Mouse (Mus musculus): ENCODE data around the gene Cpd. TPM values are rescaled to one million over a fixed set of nuclear protein-coding genes. Genes with fewer than 3 reads are reported as not detected.

Cpd gene
- total and polyA plus RNA-seq, 3 experiments = 11.2 to 28.5 (median 27.7) TPM

GRCm38 (mm10) chr11:76861185-76861584 is 14.4 kb upstream of the Cpd start:
- Histone ChIP-seq H3K27me3 (replicated peaks) (no peaks in the 10 kb centered on the region), H3K79me2 (replicated peaks; ENCODE audit: control insufficient read depth, extremely low read depth, insufficient read depth, poor library complexity, severe bottlenecking) (no peaks in the 10 kb centered on the region), H3K4me1 (ENCODE audit: control insufficient read depth in 1 of 2, insufficient read depth in 2 of 2) (peaks cover 19 to 34% of the 10 kb centered on the region in 2 experiments; a peak in 3 of 4 replicates), H3K36me3 (replicated peaks in 1 of 2; ENCODE audit: control insufficient read depth in 1 of 2, insufficient read depth in 1 of 2, low read length in 1 of 2) (no peaks in the 10 kb centered on the region), H3K4me2 (ENCODE audit: insufficient read depth, low read depth, poor library complexity, severe bottlenecking) (no peak overlapping the region), H3K4me3 (replicated peaks in 1 of 3; ENCODE audit: low read depth in 2 of 3, low read length in 2 of 3, poor library complexity in 1 of 3) (no peak overlapping the region), H3K9me3 (replicated peaks; ENCODE audit: low read length) (peaks cover 3% of the 10 kb centered on the region), H3K27ac (ENCODE audit: insufficient read depth, low read depth) (no peak overlapping the region), H3K9ac (ENCODE audit: insufficient read depth, low read depth) (no peak overlapping the region)
- TF ChIP-seq EP300 (IDR thresholded peaks at IDR 0.05; ENCODE audit: low read length) (no peak), ZMIZ1 (IDR thresholded peaks at IDR 0.05; ENCODE audit: low read depth, low read length) (no peak), SIN3A (IDR thresholded peaks at IDR 0.05; ENCODE audit: low read length) (no peak), ETS1 (conservative IDR thresholded peaks at IDR 0.05; ENCODE audit: low read depth, low read length) (no peak), ZNF384 (IDR thresholded peaks at IDR 0.05; ENCODE audit: low read depth, low read length) (no peak), ZC3H11A (IDR thresholded peaks at IDR 0.05; ENCODE audit: low read depth, low read length) (no peak), SMC3 (IDR thresholded peaks at IDR 0.05; ENCODE audit: low read depth, low read length) (no peak), MAFK (IDR thresholded peaks at IDR 0.05; ENCODE audit: insufficient replicate concordance, low read length) (no peak), E2F4 (IDR thresholded peaks at IDR 0.05; ENCODE audit: insufficient replicate concordance, low read depth, low read length) (no peak), KAT2A (IDR thresholded peaks at IDR 0.05; ENCODE audit: insufficient replicate concordance, low read length) (no peak)
- dilution Hi-C loops (cut with MboI; ENCODE audit: extremely low pct_ligation_motif_present, extremely low pct_unique_long_range_greater_than_20kb, low sequenced_read_pairs) = no loop called here
- in situ Hi-C loops (cut with MboI; ENCODE audit: low pct_ligation_motif_present, low pct_unique_long_range_greater_than_20kb, low sequenced_read_pairs) = no loop called here
- DNase-seq (ENCODE audit: extremely low read depth) = no peak

GRCm38 (mm10) chr11:76859261-76859660 is 12.4 kb upstream of the Cpd start:
- peak overlapping the region in 1 of 3 experiments; percentile 7 for H3K4me3 ChIP-seq (replicated peaks in 1 of 3; ENCODE audit: low read depth in 2 of 3, low read length in 2 of 3, poor library complexity in 1 of 3)
- TF ChIP-seq CHD1 (IDR thresholded peaks at IDR 0.05; ENCODE audit: low read depth, low read length) = no peak
- no peak for TF ChIP-seq UBTF (IDR thresholded peaks at IDR 0.05; ENCODE audit: low read depth, low read length)
- no peak for TF ChIP-seq CTCF (conservative IDR thresholded peaks at IDR 0.05 in 1 of 2, IDR thresholded peaks at IDR 0.05 in 1 of 2; ENCODE audit: low read depth in 2 of 2, low read length in 2 of 2)
- TF ChIP-seq ETS1 (conservative IDR thresholded peaks at IDR 0.05; ENCODE audit: low read depth, low read length) = no peak
- no peak for TF ChIP-seq ZC3H11A (IDR thresholded peaks at IDR 0.05; ENCODE audit: low read depth, low read length)
- TF ChIP-seq MXI1 (IDR thresholded peaks at IDR 0.05; ENCODE audit: low read depth, low read length) = no peak
- no peak for TF ChIP-seq MAFK (IDR thresholded peaks at IDR 0.05; ENCODE audit: insufficient replicate concordance, low read length)
- no peak for TF ChIP-seq RCOR1 (conservative IDR thresholded peaks at IDR 0.05; ENCODE audit: low read depth, low read length)
- no peak for TF ChIP-seq CHD2 (IDR thresholded peaks at IDR 0.05; ENCODE audit: low read length)
- no peak for TF ChIP-seq EP300 (IDR thresholded peaks at IDR 0.05; ENCODE audit: low read length)
- TF ChIP-seq MAZ (IDR thresholded peaks at IDR 0.05; ENCODE audit: low read depth, low read length) = no peak
- no peak for TF ChIP-seq ZNF384 (IDR thresholded peaks at IDR 0.05; ENCODE audit: low read depth, low read length)
- no peak for TF ChIP-seq PAX5 (IDR thresholded peaks at IDR 0.05; ENCODE audit: low read length)
- no peak for TF ChIP-seq E2F4 (IDR thresholded peaks at IDR 0.05; ENCODE audit: insufficient replicate concordance, low read depth, low read length)
- TF ChIP-seq POLR2A (IDR thresholded peaks at IDR 0.05; ENCODE audit: low read depth, low read length) = no peak
- TF ChIP-seq NELFE (IDR thresholded peaks at IDR 0.05; ENCODE audit: low read depth, low read length) = no peak
- dilution Hi-C loops (cut with MboI; ENCODE audit: extremely low pct_ligation_motif_present, extremely low pct_unique_long_range_greater_than_20kb, low sequenced_read_pairs) = no loop called here

More at GRCm38 (mm10) chr11:76859261-76859660, 12.4 kb upstream of the Cpd start:
- DNase-seq (ENCODE audit: extremely low read depth) = peak; percentile 74
- peak overlapping the region; percentile 35 for H3K4me2 ChIP-seq (ENCODE audit: insufficient read depth, low read depth, poor library complexity, severe bottlenecking)
- H3K9me3 ChIP-seq (replicated peaks; ENCODE audit: low read length) = peaks cover 3% of the 10 kb centered on the region
- peaks cover 19 to 34% of the 10 kb centered on the region in 2 experiments; a peak in 3 of 4 replicates for H3K4me1 ChIP-seq (ENCODE audit: control insufficient read depth in 1 of 2, insufficient read depth in 2 of 2)
- H3K9ac ChIP-seq (ENCODE audit: insufficient read depth, low read depth) = no peak overlapping the region
- no peaks in the 10 kb centered on the region for H3K36me3 ChIP-seq (replicated peaks in 1 of 2; ENCODE audit: control insufficient read depth in 1 of 2, insufficient read depth in 1 of 2, low read length in 1 of 2)
- no peaks in the 10 kb centered on the region for H3K79me2 ChIP-seq (replicated peaks; ENCODE audit: control insufficient read depth, extremely low read depth, insufficient read depth, poor library complexity, severe bottlenecking)
- in situ Hi-C loops (cut with MboI; ENCODE audit: low pct_ligation_motif_present, low pct_unique_long_range_greater_than_20kb, low sequenced_read_pairs) = no loop called here
- H3K27me3 ChIP-seq (replicated peaks) = no peaks in the 10 kb centered on the region
- no peak overlapping the region for H3K27ac ChIP-seq (ENCODE audit: insufficient read depth, low read depth)

Data from CH12.LX (cell line).